Mouse (Mus musculus) bone marrow macrophage, adult 2 months (primary cell): ENCODE data around the gene Plscr3. TPM values are rescaled to one million over a fixed set of nuclear protein-coding genes. Genes with fewer than 3 reads are reported as not detected.
"Not testable (repeated sequence)": the region's sequence is repeated elsewhere in the genome, so short reads cannot be mapped to it uniquely, and the experiment has no call there.

Experiments
- H3K27ac ChIP-seq: 2 replicates; pipeline ENCODE4 v1.5.1; 2012; ENCODE audit warnings: low read depth, low read length; ENCODE audit not compliant: insufficient read depth
- H3K4me1 ChIP-seq: 2 replicates; pipeline ENCODE4 v1.6.1; 2012; ENCODE audit warnings: low read length; ENCODE audit not compliant: control insufficient read depth, insufficient read depth
- H3K4me3 ChIP-seq: 2 replicates; pipeline ENCODE4 v1.5.1; 2012; ENCODE audit warnings: mild to moderate bottlenecking, low read length, moderate library complexity; ENCODE audit not compliant: insufficient read depth
- CTCF ChIP-seq: IDR thresholded peaks from 2 replicates; pipeline ENCODE4 v1.5.1; 2012; ENCODE audit warnings: low read depth, mild to moderate bottlenecking, low read length, moderate library complexity
- POLR2A ChIP-seq: IDR thresholded peaks from 2 replicates; pipeline ENCODE4 v1.6.1; 2012; ENCODE audit warnings: mild to moderate bottlenecking, low read depth, low read length, borderline replicate concordance
- polyA plus RNA-seq: library from polyadenylated mRNA; stranded (reverse); fragments of >200 nt; gene quantifications from 2 replicates; pipeline ENCODE4 v1.2.4, GENCODE M21; 2012; ENCODE audit not compliant: missing spikeins, insufficient read depth, insufficient read length

The Plscr3 gene
- polyA plus RNA-seq, 1 experiment = 68.1 TPM

DNA sequence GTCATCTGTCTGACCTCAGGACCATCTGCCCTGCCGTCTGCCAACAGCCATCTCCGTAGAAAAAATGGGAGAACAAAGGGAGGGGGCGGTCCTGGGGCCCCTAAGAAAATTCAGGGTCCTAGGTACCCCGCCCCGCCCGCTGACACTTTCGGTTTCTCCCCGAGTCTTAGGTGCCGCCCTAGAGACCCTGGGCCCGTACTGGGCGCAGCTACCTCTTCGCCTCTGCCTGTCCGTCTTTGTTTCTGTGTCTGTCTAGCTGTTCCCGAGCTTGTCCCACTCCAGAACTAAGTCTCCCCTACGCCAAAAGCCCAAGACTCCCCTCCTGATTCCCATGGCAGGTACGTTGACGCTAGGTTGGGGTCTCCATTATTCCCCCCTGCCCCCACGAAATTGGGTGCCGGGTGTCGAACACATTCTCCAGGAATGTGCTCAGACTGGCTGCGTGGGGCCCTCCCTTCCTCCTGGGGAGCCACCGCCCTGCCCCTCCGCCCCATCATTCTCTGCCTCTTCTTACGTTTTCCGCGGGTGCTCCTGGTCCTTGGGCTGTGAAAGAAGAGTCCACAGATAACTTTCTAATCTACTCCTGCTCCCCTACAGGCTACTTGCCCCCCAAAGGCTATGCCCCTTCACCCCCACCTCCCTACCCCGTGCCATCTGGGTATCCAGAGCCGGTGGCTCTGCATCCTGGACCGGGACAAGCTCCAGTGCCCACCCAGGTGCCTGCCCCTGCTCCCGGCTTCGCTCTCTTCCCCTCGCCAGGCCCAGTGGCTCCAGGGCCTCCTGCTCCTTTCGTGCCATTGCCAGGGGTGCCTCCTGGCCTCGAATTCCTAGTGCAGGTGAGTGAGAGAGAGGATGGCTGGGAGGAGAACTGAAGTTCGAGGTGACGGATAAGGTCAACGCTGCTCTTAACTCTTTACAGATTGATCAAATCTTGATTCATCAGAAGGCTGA lies 837 bp downstream of the Plscr3 start:
- Histone ChIP-seq H3K27ac (no peak overlapping the region), H3K4me1 (peaks cover 35% of the 10 kb centered on the region), H3K4me3 (peak overlapping the region; percentile 69)
- TF ChIP-seq CTCF (no peak), POLR2A (no peak)

DNA sequence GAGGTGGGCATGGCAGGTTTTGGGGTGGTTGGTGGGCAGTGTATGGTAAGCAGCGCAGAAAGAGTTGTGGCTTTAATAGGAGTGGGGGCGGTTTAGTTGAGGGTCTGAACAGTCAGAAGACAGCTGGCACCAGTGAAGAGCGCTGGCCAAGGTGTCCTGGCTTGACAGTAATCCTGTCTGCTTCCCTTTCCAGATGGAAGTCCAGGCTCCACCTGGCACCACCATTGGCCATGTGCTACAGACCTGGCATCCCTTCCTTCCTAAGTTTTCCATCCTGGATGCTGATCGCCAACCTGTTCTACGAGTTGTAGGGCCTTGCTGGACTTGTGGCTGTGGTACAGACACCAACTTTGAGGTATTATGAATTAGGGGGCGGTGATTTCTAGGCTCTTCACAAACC lies 1.8 kb downstream of the Plscr3 start:
- Histone ChIP-seq H3K27ac (no peak overlapping the region), H3K4me3 (no peak overlapping the region), H3K4me1 (peaks cover 31% of the 10 kb centered on the region)
- TF ChIP-seq CTCF = no peak
- TF ChIP-seq POLR2A = no peak

DNA sequence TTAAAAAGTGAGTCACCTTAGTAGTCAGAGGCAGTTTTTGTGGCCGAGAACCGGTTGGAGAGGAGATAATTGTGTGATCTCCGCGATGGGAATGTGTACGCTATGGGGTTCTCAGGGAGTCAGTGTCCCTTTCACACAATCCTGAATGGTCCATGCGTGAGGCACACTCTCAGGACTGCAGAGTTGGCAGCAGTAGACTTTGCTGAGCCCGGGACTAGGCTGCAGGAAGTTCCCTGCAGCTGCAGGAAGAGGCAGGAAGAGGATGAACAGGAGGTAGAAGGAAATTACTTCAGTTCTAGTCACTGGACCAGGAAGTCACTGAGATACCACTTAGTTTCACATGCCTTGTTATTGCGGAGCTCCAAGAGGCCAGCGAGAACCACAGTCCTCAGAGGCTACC lies 3.0 kb downstream of the Plscr3 start:
- peaks cover 27% of the 10 kb centered on the region for H3K4me1 ChIP-seq
- no peak overlapping the region; the same call in 1 of the 2 replicates for H3K4me3 ChIP-seq
- no peak for TF ChIP-seq CTCF
- TF ChIP-seq POLR2A = no peak
- H3K27ac ChIP-seq = peak overlapping the region; percentile 65

DNA sequence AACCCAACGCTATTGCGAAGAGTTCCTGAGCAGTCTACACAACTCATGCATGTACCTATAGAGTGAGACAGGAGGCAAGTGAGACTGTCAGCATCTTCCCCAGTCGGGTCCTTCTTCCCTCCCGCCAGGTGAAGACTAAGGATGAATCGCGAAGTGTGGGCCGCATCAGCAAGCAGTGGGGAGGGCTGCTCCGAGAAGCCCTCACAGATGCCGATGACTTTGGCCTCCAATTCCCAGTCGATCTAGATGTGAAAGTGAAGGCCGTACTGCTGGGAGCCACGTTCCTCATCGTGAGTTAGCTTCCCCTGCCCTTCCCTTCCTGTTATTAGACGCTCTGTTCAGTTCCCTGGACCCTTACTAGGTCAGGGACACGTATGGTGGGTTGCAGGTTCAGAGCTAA lies 3.7 kb downstream of the Plscr3 start:
- peaks cover 27% of the 10 kb centered on the region for H3K4me1 ChIP-seq
- no peak overlapping the region for H3K4me3 ChIP-seq
- H3K27ac ChIP-seq = peak overlapping the region; percentile 65

DNA sequence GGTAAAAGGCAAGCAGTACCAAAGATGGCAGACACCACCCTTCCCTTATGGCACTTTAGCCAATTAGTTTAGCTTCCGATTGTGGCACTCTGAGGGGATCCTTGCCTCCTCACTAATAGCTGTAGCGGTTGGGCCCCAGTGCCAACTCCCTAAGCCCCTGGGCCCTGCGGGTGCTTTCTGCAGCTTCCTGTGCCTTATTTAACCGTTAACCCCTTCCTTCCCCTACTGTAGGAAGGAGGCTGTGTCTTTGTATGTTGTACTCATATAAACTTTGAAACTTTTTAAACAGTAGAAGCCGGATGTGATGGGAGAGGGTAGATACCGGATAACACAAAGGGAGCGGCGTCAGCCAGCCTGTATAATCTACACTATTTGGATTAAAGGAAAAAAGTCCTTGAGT lies 4.6 kb downstream of the Plscr3 start:
- no peak overlapping the region for H3K4me3 ChIP-seq
- H3K4me1 ChIP-seq = peaks cover 20% of the 10 kb centered on the region
- no peak overlapping the region for H3K27ac ChIP-seq
- no peak for TF ChIP-seq CTCF
- TF ChIP-seq POLR2A = no peak

More for the DNA sequence above, 3.7 kb downstream of the Plscr3 start:
- no peak for TF ChIP-seq POLR2A
- TF ChIP-seq CTCF = no peak

DNA sequence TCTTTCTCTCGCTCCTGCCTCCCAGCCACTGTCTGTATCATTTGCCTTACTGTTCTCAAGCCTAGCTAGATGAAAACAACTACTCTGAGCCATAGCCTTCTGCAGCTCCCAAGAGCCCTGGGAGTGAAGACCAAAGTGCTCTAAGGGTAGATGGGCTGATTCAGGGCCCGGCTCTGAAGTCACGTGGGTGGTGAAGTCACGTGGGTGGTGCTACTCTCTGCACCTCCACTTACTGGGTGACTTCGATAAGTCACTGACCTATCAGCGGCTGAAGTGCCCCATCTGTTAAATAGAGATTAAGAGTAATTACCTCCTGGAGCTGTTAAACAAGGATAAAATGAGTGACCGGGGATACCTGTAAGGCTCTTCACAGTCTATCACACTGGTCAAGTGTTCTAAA lies 7.8 kb downstream of the Plscr3 start:
- no peak overlapping the region for H3K27ac ChIP-seq

DNA sequence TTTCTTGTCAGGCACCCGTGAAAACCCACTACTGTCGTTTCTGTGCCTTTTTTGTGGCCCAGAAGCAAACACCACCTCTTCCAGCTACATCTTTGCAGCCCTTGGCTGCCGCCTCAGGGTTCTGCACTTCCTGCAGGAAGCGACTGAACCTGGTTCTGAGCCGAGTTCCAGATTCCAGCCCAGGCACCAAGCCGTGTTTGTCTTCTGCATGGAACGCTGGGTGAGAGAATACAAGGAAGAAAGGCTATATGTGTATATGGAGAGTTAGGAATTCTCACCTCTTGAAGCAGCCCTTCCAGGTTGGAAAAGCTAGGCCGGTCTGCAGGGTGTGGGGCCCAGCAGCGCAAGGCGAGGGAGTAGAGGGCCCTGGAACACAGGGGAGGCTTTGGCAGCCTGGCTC lies 8.5 kb downstream of the Plscr3 start:
- Histone ChIP-seq H3K4me3 (no peak overlapping the region), H3K4me1 (peaks cover 4% of the 10 kb centered on the region), H3K27ac (no peak overlapping the region)
- TF ChIP-seq POLR2A (no peak), CTCF (no peak)

More for the DNA sequence above, 7.8 kb downstream of the Plscr3 start:
- peaks cover 9% of the 10 kb centered on the region for H3K4me1 ChIP-seq
- TF ChIP-seq POLR2A (no peak), CTCF (no peak)
- no peak overlapping the region for H3K4me3 ChIP-seq

DNA sequence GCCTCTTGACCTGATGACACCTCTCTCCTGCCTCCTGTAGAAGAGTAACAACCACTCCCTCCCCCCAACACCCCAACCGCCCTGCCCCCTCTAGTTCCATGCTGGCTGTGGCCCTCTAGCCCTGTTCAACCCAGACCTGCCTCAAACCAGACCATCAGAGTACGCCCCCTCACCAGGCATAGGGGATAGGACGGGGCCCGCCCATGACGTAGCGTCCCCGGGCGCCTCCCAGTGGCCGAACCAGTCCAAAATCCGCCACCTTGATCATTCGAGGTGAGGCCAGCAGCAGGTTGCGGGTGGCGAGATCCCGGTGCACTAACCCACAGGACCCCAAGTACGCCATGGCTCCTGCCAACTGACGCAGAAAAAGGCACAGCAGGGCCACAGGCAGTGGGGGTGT lies 9.2 kb downstream of the Plscr3 start:
- H3K4me1 ChIP-seq = no peaks in the 10 kb centered on the region; the same call in 1 of the 2 replicates
- H3K4me3 ChIP-seq = no peak overlapping the region
- TF ChIP-seq POLR2A = no peak
- TF ChIP-seq CTCF = no peak
- no peak overlapping the region for H3K27ac ChIP-seq

DNA sequence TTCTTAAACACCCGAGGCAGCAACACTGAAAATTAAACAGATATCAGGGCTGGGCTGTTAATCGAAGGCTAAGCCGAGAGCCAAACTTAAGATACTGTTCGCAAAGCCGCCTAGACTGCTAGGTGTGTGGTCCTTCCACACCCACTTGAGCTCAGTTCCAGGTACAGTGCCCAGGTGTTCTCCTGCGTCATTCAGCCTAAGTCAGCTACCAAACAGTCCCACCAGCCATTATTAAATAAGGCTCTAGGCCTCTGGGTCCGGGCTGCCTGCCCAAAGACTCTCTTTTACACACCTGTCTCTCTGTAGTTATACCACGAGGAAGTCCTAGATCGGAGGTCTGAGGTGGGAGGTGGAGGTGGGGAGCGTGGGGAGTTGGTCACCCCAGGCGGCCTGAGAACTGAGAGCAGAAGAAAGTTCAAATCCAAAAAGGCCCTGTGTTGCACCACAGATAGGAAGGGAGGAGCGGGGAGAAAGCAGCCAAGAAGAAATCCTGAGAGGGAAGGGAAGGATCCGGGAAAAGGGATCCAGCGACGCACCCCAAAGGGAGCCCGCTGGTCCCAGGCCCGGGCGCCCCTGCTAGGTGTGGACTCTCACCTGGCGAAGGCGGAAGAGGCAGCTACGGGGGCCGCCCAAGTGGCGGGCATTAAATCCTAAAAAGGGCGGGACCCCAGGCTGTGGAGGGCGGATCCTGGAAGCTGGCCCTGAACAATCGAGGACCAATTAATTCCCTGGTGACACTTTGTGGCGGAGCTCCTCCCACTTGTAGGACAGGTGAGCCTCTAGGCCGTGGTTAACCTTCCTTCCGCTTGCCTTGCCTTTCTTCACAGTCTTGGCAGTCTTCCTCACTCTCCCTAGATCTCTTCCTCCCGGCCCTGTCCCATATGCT lies 12.2 kb downstream of the Plscr3 start, which contains the start of gene Tnk1:
Tnk1 (minus strand) TSS at position 618 of the 886 bp plus-strand sequence.
- H3K27ac ChIP-seq = no peak within 1 kb of the TSS
- no peaks in the 10 kb centered on the region for H3K4me1 ChIP-seq
- H3K4me3 ChIP-seq = no peak within 1 kb of the TSS
- TF ChIP-seq CTCF (no peak), POLR2A (no peak)

DNA sequence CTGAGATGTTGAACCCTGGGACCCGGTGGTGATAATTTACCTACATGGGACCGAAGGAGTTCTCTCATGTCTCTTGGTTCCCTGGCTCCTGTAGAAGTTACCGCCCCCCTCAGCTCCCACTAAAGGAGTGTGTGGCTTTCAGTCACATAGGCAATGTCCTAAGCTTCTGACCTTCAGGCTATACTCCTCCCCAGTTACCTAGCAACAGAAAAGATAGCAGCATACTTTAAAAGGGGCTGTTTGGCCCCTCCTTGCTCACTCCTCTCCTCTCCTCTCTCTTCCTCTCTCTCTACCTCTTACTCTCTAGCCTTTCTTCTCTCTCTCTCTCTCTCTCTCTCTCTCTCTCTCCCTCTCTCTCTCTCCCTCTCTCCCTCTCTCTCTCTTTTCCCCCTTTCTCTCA lies 17.6 kb downstream of the Plscr3 start:
- not testable (repeated sequence) for H3K27ac ChIP-seq, H3K4me3 ChIP-seq, H3K4me1 ChIP-seq
